Mouse (Mus musculus) liver, adult 2 months (tissue): ENCODE measurements around the gene Fbrs. TPM values are rescaled to one million over a fixed set of nuclear protein-coding genes. Genes with fewer than 3 reads are reported as not detected.
A peak's percentile ranks its signal among the peaks of the same experiment; 100 is the strongest.

Experiments used
- DNase-seq: peaks from one replicate; pipeline ENCODE4 v3.0.0-alpha.2; 2011; ENCODE audit warnings: low read depth, low spot score; ENCODE audit errors: extremely low read depth
- H3K27ac ChIP-seq: fragments of 200-500 bp; replicated peaks from 2 replicates; pipeline ENCODE4 v1.5.1; 2012; ENCODE audit warnings: low read depth, mild to moderate bottlenecking, control low read depth, inconsistent platforms, low read length; ENCODE audit not compliant: insufficient read depth
- H3K27me3 ChIP-seq: fragments of 200-500 bp; 2 replicates; pipeline ENCODE4 v1.6.1; 2012; ENCODE audit warnings: mild to moderate bottlenecking, moderate library complexity, low read length, inconsistent platforms; ENCODE audit not compliant: control insufficient read depth, insufficient read depth
- H3K36me3 ChIP-seq: fragments of 200-500 bp; 2 replicates; pipeline ENCODE4 v1.6.1; 2012; ENCODE audit warnings: low read length, inconsistent platforms; ENCODE audit not compliant: control insufficient read depth, insufficient read depth
- H3K4me1 ChIP-seq: fragments of 200-500 bp; 2 replicates; pipeline ENCODE4 v1.6.1; 2011; ENCODE audit warnings: low read length; ENCODE audit not compliant: control insufficient read depth, insufficient read depth
- H3K4me3 ChIP-seq: fragments of 200-500 bp; 2 replicates; pipeline ENCODE4 v1.5.1; 2011; ENCODE audit warnings: low read depth, mild to moderate bottlenecking, control low read depth, low read length, moderate library complexity; ENCODE audit not compliant: insufficient read depth
- H3K79me2 ChIP-seq: fragments of 200-500 bp; 2 replicates; pipeline ENCODE4 v1.6.1; 2012; ENCODE audit warnings: inconsistent platforms, mild to moderate bottlenecking, low read length, moderate library complexity; ENCODE audit not compliant: control insufficient read depth, insufficient read depth
- H3K9ac ChIP-seq: fragments of 200-500 bp; 2 replicates; pipeline ENCODE4 v1.6.1; 2012; ENCODE audit warnings: low read depth, mild to moderate bottlenecking, control low read depth, inconsistent platforms, low read length
- CTCF ChIP-seq: fragments of 200-500 bp; IDR thresholded peaks from 2 replicates; pipeline ENCODE4 v1.5.1; 2011; ENCODE audit warnings: low read depth, low read length, control low read depth
- POLR2A ChIP-seq: fragments of 200-500 bp; IDR thresholded peaks from 2 replicates; pipeline ENCODE4 v1.6.1; 2011; ENCODE audit warnings: low read length, control low read depth; ENCODE audit not compliant: insufficient read depth; ENCODE audit errors: extremely low read depth
- WGBS: fragments of 180-500 bp; shearing (Covaris S2); methylation state at CpG from one replicate; pipeline ENCODE4 v1.1.7; 2018; 5-methylcytosine and 5-hydroxymethylcytosine counted together
- polyA plus RNA-seq: library from polyadenylated mRNA; depleted of rRNA; stranded (reverse); fragments of >200 nt; gene quantifications from 2 replicates; pipeline ENCODE4 v1.2.3, GENCODE M21; 2012
- total RNA-seq: library from RNA; depleted of rRNA; stranded (reverse); fragments of >200 nt; gene quantifications from 2 replicates; pipeline ENCODE4 v1.2.3, GENCODE M21; 2014

Gene Fbrs
- total and polyA plus RNA-seq, 2 experiments: 3.6 to 11.8 TPM

DNA sequence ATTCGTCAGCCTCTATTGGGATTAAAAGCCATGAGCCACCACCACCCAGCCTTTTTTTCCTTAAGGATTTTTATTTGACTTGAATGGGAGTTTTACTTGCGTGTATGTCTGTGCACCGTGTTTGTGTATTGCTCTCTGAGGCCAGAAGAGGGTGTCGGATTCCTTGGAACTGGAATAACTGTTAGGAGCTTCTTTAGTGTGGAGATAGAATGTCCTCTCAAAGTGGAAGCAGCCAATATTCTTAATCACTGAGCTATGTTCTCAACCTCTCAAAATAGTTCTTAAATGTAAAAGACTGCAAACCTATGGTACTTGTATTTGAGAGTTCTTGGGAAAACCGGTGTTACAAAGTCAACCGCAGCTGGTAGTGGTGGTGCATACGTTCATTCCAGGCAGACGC, 32.2 kb downstream of the Fbrs start:
- Histone ChIP-seq H3K27me3 (no peaks in the 10 kb centered on the region), H3K79me2 (peaks cover 12% of the 10 kb centered on the region; the same call in 1 of the 2 replicates), H3K9ac (peak overlapping the region; percentile 49; the same call in 1 of the 2 replicates), H3K36me3 (peaks cover 11% of the 10 kb centered on the region; the same call in 1 of the 2 replicates), H3K4me1 (peaks cover 8% of the 10 kb centered on the region), H3K27ac (peak overlapping the region; percentile 41), H3K4me3 (peak overlapping the region; percentile 89)
- WGBS: 28% methylated on average over 8 of the region's 8 CpGs
- no peak for TF ChIP-seq POLR2A
- no peak for TF ChIP-seq CTCF
- no peak for DNase-seq

DNA sequence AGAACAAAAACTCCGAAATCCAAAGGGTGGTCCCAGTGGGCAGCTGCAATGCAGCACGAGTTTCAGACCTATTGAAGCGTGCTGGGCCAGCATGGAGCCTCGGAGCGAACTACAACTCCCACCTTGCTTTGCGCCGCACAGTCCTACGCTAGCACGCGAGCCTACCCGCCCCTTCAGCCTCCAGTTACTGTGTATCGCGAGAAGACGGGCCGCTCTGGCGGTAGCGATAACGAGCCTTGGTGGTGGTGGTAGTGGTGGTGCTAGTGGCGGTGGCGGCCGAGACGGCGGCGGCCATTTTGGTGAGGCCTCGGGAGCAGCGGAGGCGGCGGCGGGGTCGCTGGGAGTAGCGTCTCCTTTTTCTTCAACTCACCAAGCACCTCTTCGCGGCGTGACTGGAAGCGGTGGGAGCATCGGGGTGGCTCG, 32.8 kb downstream of the Fbrs start, which contains the start of gene Srcap:
Srcap (plus strand) TSS at position 176 of the 423 bp plus-strand sequence.
- peak; percentile 92 for DNase-seq
- WGBS: under 1% methylated on average over 37 of the region's 37 CpGs

DNA sequence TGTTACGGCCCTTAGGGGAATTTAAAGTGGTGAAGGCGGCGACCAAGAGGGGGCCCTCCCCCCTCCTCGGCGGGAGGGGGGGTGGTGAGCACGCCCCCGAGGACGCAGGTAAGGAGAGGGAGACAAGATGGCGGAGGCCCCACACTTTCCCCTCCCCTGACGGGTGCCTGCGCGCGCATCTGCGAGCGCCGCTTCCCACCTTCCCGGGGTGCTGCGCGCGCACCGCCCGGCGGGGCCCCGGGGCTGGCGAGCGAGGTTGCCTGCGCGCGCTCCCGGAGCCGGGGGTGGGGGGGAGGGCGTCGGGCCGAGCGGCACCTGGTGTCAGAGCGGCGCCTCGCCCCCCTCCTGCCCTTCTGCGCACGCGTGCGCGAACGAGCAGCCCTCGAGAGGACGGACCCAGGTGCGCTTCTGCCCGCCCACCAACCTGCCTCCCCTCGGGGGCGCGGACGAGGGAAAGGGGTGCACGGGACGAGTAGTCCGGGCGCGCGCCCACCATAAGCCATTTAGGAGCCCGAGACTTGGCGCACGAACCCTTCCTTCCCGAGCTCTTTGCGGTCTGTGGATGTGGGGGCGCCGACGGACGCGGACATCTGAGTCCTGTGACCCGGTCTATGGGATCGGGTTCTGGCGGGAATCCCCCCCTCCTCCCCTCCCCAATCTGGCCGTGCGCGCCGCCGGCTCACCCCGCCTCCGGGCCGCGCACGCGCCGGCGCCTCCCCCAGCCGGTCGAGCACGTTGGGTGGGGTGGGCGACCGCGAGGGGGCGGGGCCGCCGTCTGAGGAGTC, 33.4 kb downstream of the Fbrs start:
- H3K9ac ChIP-seq: peak overlapping the region; percentile 94
- peaks cover 8% of the 10 kb centered on the region for H3K4me1 ChIP-seq
- peak overlapping the region; percentile 89 for H3K4me3 ChIP-seq
- peaks cover 22% of the 10 kb centered on the region for H3K36me3 ChIP-seq
- WGBS: under 1% methylated on average over 84 of the region's 93 CpGs
- H3K27ac ChIP-seq: peak overlapping the region; percentile 98
- peaks cover 14% of the 10 kb centered on the region; the same call in 1 of the 2 replicates for H3K79me2 ChIP-seq
- TF ChIP-seq CTCF (no peak), POLR2A (0 out of 2 replicates have a peak, but pooled peaks have one; percentile 6)
- peak; percentile 70 for DNase-seq
- H3K27me3 ChIP-seq: no peaks in the 10 kb centered on the region

More for the DNA sequence above, 32.8 kb downstream of the Fbrs start, which contains the start of gene Srcap:
- H3K27me3 ChIP-seq: no peaks in the 10 kb centered on the region
- H3K4me3 ChIP-seq: peak within 1 kb of the TSS; percentile 89
- H3K79me2 ChIP-seq: peaks cover 12% of the 10 kb centered on the region; the same call in 1 of the 2 replicates
- TF ChIP-seq CTCF (no peak), POLR2A (peak; percentile 81)
- peak within 1 kb of the TSS; percentile 98 for H3K27ac ChIP-seq
- H3K9ac ChIP-seq: peak within 1 kb of the TSS; percentile 94
- H3K36me3 ChIP-seq: peaks cover 16% of the 10 kb centered on the region
- peaks cover 8% of the 10 kb centered on the region for H3K4me1 ChIP-seq

DNA sequence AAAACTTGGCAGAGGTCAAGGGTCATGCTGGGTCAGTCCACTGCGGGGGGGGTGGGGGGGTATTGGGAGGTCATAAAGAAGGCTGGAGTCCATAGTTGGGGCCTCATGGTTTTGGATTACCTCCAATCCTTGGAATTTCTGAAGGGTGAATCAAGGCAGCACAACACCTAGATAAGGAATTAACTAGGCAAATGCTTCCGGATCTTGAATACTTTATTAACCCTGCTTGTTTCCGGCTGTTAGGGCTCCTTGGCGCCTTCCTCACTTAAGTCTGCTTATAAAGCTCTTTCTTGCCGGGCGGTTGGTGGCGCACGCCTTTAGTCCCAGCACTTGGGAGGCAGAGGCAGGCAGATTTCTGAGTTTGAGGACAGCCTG, 34.0 kb downstream of the Fbrs start:
- peak overlapping the region; percentile 34; the same call in 1 of the 2 replicates for H3K9ac ChIP-seq
- TF ChIP-seq POLR2A (no peak), CTCF (no peak)
- H3K4me3 ChIP-seq: peak overlapping the region; percentile 89
- DNase-seq: peak; percentile 71
- peak overlapping the region; percentile 77 for H3K27ac ChIP-seq
- no peaks in the 10 kb centered on the region for H3K27me3 ChIP-seq
- WGBS: 6% methylated on average over 8 of the region's 8 CpGs
- peaks cover 8% of the 10 kb centered on the region for H3K4me1 ChIP-seq
- peaks cover 14% of the 10 kb centered on the region; the same call in 1 of the 2 replicates for H3K79me2 ChIP-seq
- peaks cover 27% of the 10 kb centered on the region for H3K36me3 ChIP-seq

DNA sequence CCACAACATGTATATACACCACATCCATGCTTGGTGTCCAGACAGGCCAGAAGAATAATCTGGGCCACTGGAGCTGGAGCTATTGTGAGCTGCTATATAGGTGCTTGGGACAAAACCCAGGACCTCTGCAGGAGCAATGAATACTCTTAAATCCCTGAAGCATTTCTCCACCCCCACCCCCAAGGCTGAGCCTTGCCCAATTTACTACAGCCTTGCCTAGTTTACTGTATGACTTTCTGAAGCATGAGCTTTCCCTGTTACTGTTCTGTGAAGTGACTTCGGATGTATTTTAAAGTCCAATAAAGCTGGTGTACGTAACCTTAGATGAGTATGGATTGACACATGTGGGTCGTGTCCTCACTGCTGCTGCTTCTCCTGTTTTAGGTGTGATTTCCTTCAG, 34.8 kb downstream of the Fbrs start:
- Histone ChIP-seq H3K27me3 (no peaks in the 10 kb centered on the region), H3K4me1 (peaks cover 8% of the 10 kb centered on the region), H3K79me2 (peaks cover 14% of the 10 kb centered on the region; the same call in 1 of the 2 replicates), H3K27ac (no peak overlapping the region), H3K9ac (peak overlapping the region; percentile 48; the same call in 1 of the 2 replicates), H3K36me3 (peaks cover 31% of the 10 kb centered on the region), H3K4me3 (peak overlapping the region; percentile 89; the same call in 1 of the 2 replicates)
- 32% methylated on average over 3 of the region's 3 CpGs for WGBS
- no peak for DNase-seq
- TF ChIP-seq CTCF (no peak), POLR2A (no peak)
